Mouse (Mus musculus) stomach, postnatal 0 days (tissue): Measurements from ENCODE around the gene Ptdss2.

Source experiments
- CTCF ChIP-seq: IDR thresholded peaks from 2 replicates; pipeline ENCODE4 v1.5.1; 2016; ENCODE audit warnings: antibody characterized with exemption, low read depth, mild to moderate bottlenecking, moderate library complexity
- EP300 ChIP-seq: optimal IDR thresholded peaks from 2 replicates; pipeline ENCODE3; 2016; ENCODE audit warnings: antibody characterized with exemption

GRCm38 (mm10) chr7:141175068-141175467 lies 52.9 kb downstream of the Ptdss2 start:
- TF ChIP-seq EP300 (no peak), CTCF (peak; percentile 39)
